Mouse (Mus musculus) kidney, postnatal 4 days (tissue): ENCODE measurements around the gene Kmt2b.

Experiments used
- DNase-seq, 2 experiments: peaks; one replicate each; pipeline ENCODE4 v3.0.0; 2021; ENCODE audit warnings: mixed read lengths in 2 of 2

Kmt2b gene

GRCm38 (mm10) chr7:30599933-30600353 lies 11.4 kb upstream of the Kmt2b start:
- DNase-seq = peak; percentile 92 to 96

DNA sequence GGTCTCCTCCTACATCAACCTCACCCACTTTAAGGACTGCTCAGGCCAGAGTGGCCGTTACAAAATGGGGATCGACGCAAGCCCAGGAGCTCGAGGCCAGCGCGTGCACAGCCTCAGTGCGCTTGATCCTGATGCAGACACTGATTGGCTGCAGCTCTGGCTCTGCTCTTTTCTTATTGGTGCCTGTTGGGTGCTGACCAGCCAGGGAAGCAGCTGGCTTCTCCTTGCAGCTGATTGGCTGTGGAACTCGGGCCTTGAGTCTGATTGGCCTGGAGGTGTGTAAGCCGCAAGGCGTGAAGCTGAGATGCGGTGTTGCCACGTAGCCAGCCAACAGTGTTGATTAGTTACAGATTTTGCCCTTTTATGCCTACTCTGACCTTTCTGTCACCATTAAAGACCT lies 10.3 kb upstream of the Kmt2b start, which contains the start of gene Zbtb32:
Gene Zbtb32 (minus strand): TSS at position 124 of the 400 bp plus-strand sequence.
- no peak for DNase-seq

- DNase-seq = no peak
Measured at GRCm38 (mm10) chr7:30596811-30597210, 8.3 kb upstream of the Kmt2b start.

- no peak for DNase-seq
Measured at GRCm38 (mm10) chr7:30596093-30596492, 7.6 kb upstream of the Kmt2b start.

GRCm38 (mm10) chr7:30594510-30595024 lies 6.0 kb upstream of the Kmt2b start:
- DNase-seq = no peak

DNA sequence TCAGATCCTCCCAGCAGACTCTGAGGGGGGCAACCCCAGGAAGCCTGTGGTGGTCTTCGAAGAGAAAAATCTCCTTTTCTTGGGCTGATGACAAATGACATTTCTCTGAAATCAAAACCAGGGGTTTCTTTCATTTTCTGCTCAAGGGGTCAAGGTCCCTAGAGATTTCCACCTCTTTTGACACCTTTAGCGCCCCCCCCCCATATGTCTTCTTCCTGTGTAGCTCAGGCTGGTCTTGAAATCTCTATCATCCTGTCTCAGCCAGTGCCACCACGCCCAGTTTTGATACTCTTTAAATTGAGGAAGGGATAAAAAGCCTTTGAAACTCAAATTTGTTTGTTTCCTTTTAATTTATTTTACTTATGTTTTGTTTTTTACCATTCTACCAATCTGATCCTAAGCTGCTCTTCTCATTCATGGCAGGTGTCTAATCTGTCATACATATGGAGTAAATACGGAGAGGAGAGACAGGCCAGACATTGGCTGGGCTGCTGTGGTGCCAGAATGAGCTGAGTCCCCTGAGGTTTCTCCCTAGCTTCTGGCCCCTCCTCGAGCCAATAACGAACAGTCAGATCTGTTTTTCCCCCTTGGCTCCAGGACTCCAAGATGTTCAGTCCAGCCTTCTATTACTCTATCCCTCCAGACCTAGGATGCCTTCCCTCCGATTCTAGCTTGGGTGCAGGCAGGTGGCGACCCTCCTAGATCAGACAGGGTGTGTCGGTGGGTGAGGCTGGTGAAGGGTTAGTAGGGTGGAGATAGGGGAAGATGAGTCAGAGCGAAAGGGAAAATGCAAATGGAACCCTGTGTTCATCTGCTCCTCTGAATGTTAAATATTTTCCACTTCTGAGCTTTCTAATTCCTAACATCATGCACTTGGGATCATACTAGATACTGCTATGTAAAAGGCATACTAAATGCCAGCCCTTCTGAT lies 5.3 kb upstream of the Kmt2b start:
- DNase-seq = no peak

DNA sequence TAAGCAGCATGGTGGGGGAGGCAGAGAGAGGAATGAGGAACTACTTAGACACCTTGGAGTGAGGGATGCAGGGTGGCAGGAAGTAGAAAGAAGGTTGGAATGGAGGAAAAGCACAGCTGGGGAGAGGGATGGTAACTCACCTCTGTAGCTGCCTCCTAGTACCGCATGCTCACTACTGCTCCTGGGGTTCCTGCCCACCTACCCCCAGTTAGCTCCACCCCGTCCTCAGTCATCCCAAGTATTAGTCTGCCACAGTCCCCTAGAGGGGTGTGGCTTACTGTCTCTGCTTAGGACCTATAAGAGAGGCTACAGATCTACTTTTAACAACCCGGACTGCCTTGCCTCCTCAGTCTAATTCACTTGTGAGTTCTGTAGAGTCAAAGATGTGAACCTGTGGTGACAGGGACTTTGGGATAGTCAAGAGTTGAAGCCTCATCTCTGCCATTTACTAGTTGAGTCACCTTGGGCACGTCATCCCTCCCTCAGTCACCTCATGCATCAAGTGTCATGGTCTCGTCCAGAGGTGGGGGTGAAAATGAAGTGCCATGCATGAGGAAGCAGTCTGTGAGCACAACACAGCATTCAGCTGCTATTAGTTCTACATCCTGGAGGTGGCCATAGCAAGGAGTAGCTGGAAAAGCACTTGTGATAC lies 4.4 kb upstream of the Kmt2b start:
- DNase-seq = no peak

GRCm38 (mm10) chr7:30591605-30591951 lies 3.1 kb upstream of the Kmt2b start:
- DNase-seq = no peak

DNA sequence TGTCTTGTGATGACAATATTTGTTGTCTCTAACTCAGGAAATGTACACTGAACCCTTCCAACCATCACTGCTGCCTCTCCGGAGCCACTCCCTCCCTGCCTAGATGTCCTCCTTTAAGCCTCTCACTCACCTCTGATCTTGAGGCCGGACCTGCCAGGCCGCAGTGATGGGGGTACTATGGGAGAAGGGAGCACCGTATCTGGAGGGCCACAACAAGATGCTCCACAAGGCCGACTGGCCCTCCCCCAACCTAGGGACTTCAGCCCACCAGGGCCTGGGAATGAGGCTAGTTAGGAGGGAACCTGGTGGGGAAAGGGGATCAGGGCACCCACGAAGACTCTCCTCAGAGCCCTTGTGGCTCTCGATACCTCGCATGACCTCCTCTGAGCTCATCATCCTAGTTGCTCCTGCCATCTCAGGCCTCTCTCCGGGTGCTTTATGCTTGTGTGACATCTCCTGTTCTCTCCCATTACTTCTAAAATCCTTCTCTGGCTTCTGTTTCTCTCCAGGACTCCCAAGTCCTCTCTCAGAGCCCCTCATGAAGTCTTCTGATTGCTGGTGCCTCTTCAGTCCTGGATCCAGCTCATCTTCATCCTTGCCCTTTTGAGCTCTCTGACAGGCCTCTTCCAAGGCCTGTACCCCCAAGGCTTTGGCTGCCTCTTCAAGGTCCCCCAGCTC lies 2.5 kb upstream of the Kmt2b start:
- no peak for DNase-seq

- peak; percentile 95 for DNase-seq
Measured at GRCm38 (mm10) chr7:30589435-30590301, 1.1 kb upstream of the Kmt2b start.

- peak; percentile 60 to 74 for DNase-seq
Measured at GRCm38 (mm10) chr7:30587842-30588667, 471 bp downstream of the Kmt2b start.

- DNase-seq = no peak
Measured at GRCm38 (mm10) chr7:30586455-30587020, 2.0 kb downstream of the Kmt2b start.

- no peak for DNase-seq
Measured at GRCm38 (mm10) chr7:30585170-30585569, 3.4 kb downstream of the Kmt2b start.

DNA sequence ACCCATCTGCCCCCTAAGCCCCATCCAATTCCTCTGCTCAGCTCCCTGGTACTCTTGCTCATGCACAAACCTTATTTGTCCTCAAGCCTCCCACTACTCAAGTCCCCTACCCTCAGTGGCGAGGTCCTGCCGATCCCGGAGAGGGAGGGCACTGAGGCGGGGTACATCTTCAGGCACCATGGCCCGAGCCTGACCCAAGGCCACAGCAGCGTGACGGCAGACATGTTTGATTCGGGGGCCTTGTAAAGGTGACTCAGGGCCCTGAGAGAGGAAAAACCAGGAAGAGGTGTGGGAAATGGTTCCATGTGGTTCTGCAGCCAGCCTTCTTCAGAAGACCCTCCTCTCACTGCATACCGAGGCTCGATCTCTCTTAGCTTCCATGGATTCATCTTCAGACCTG lies 4.2 kb downstream of the Kmt2b start:
- no peak for DNase-seq

DNA sequence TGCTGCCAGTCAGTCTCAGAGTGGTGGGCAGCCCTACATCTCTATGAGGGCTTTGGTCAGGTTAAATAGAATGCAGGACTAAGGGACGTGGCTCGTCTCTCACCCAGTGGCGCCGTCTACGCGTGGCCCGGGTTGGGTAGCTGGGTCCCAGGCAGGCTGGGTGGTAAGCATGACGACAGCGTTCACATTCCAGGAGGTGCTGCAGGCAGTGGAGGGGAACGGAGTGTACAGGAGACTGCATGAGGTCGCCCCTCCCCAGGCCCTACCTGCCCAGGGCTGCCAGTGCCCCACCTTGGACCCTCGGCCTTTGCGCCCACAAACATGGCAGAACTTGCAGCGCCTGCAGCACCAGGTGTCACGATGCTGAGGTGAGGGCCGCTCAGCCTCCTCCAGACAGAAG lies 7.0 kb downstream of the Kmt2b start:
- DNase-seq = peak in 1 of 2 experiments; percentile 25

- DNase-seq = no peak
Measured at GRCm38 (mm10) chr7:30579950-30580349, 8.6 kb downstream of the Kmt2b start.

DNA sequence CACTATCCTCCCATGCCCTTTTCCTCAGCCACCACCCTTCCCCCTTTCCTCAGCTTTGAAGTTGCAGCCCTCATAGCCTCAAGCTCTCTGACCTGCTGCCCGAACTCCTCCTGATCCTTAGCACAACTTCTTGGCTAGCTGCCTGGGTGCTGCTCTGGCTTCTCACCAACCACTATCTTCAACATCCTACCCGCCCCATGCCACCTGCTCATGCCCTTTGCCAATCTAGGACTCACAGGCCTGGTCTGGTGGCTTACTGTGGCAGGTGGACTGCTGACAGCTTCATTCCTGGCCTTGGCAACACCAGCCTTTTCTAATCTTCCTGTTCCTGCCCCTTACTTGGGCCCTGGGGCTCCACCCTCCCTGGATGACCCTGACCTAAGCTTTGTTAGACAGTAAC lies 15.6 kb downstream of the Kmt2b start:
- peak in 1 of 2 experiments; percentile 35 for DNase-seq

GRCm38 (mm10) chr7:30572389-30572788 lies 16.1 kb downstream of the Kmt2b start:
- no peak for DNase-seq

DNA sequence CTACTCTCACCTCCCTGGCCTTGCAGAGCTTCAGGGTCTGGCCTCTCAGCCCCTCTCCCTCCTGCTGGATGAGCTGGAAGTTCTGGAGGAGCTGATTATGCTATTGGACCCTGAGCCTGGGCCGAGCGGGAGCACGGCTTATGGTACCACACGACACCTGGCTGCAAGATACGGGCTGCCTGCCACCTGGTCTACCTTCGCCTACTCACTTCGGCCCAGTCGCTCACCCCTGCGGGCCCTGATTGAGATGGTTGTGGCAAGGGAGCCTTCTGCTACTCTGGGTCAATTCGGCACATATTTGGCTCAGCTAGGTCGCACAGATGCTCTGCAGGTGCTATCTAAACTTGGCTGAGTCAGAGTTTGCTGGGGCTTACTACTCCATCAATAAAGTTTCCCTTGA lies 21.0 kb downstream of the Kmt2b start:
- DNase-seq = no peak

- peak; percentile 46 to 62 for DNase-seq
Measured at GRCm38 (mm10) chr7:30566033-30566432, 22.5 kb downstream of the Kmt2b start.
